Mouse (Mus musculus): ENCODE data around the gene Itgb1bp1. TPM values are rescaled to one million over a fixed set of nuclear protein-coding genes. Genes with fewer than 3 reads are reported as not detected.

The Itgb1bp1 gene
- total and polyA plus RNA-seq, 3 experiments, result 15.4 to 42.8 (median 19.8) TPM

GRCm38 (mm10) chr12:21204701-21205312, 81.3 kb downstream of the Itgb1bp1 start:
- Histone ChIP-seq H3K36me3 (replicated peaks) (no peaks in the 10 kb centered on the region), H3K4me3 (ENCODE audit: low read depth, low read length) (no peak overlapping the region), H3K4me1 (ENCODE audit: insufficient read depth, low read depth, low read length) (no peaks in the 10 kb centered on the region), H3K9me3 (replicated peaks) (peaks cover 13% of the 10 kb centered on the region), H3K27me3 (ENCODE audit: insufficient read depth, low read length) (no peaks in the 10 kb centered on the region)
- no peak for TF ChIP-seq GATA2 (IDR thresholded peaks at IDR 0.05; ENCODE audit: borderline replicate concordance, low read depth, low read length)
- no peak for TF ChIP-seq GATA1 (IDR thresholded peaks at IDR 0.05; ENCODE audit: borderline replicate concordance, low read length)
- no peak for TF ChIP-seq POLR2AphosphoS5 (IDR thresholded peaks at IDR 0.05; ENCODE audit: insufficient replicate concordance, low read depth, low read length)
- no peak for TF ChIP-seq CTCF (IDR thresholded peaks at IDR 0.05; ENCODE audit: low read depth, low read length)
- TF ChIP-seq TAL1 (conservative IDR thresholded peaks at IDR 0.05; ENCODE audit: low read depth, low read length), result no peak
- DNase-seq (ENCODE audit: low spot score) (no peak), ATAC-seq (ENCODE audit: extremely low read depth, insufficient number of reproducible peaks, low FRiP score, poor library complexity, severe bottlenecking) (no peak)

GRCm38 (mm10) chr12:21201485-21202269, 84.4 kb downstream of the Itgb1bp1 start:
- H3K4me3 ChIP-seq (ENCODE audit: low read depth, low read length), result no peak overlapping the region
- no peak for ATAC-seq (ENCODE audit: extremely low read depth, insufficient number of reproducible peaks, low FRiP score, poor library complexity, severe bottlenecking)
- H3K9me3 ChIP-seq (replicated peaks), result peaks cover 22% of the 10 kb centered on the region
- no peaks in the 10 kb centered on the region for H3K4me1 ChIP-seq (ENCODE audit: insufficient read depth, low read depth, low read length)
- TF ChIP-seq TAL1 (conservative IDR thresholded peaks at IDR 0.05; ENCODE audit: low read depth, low read length), result no peak
- no peak for TF ChIP-seq CTCF (IDR thresholded peaks at IDR 0.05; ENCODE audit: low read depth, low read length)
- no peak for TF ChIP-seq GATA1 (IDR thresholded peaks at IDR 0.05; ENCODE audit: borderline replicate concordance, low read length)
- no peak for TF ChIP-seq POLR2AphosphoS5 (IDR thresholded peaks at IDR 0.05; ENCODE audit: insufficient replicate concordance, low read depth, low read length)
- no peak for TF ChIP-seq GATA2 (IDR thresholded peaks at IDR 0.05; ENCODE audit: borderline replicate concordance, low read depth, low read length)
- H3K36me3 ChIP-seq (replicated peaks), result no peaks in the 10 kb centered on the region
- DNase-seq (ENCODE audit: low spot score), result no peak
- H3K27me3 ChIP-seq (ENCODE audit: insufficient read depth, low read length), result no peaks in the 10 kb centered on the region

GRCm38 (mm10) chr12:21200613-21201012, 85.5 kb downstream of the Itgb1bp1 start:
- ATAC-seq (ENCODE audit: extremely low read depth, insufficient number of reproducible peaks, low FRiP score, poor library complexity, severe bottlenecking) (no peak), DNase-seq (ENCODE audit: low spot score) (no peak)
- Histone ChIP-seq H3K4me1 (ENCODE audit: insufficient read depth, low read depth, low read length) (no peaks in the 10 kb centered on the region), H3K36me3 (replicated peaks) (no peaks in the 10 kb centered on the region), H3K4me3 (ENCODE audit: low read depth, low read length) (no peak overlapping the region), H3K9me3 (replicated peaks) (peaks cover 30% of the 10 kb centered on the region), H3K27me3 (ENCODE audit: insufficient read depth, low read length) (no peaks in the 10 kb centered on the region)
- TF ChIP-seq POLR2AphosphoS5 (IDR thresholded peaks at IDR 0.05; ENCODE audit: insufficient replicate concordance, low read depth, low read length), result no peak
- no peak for TF ChIP-seq GATA1 (IDR thresholded peaks at IDR 0.05; ENCODE audit: borderline replicate concordance, low read length)
- TF ChIP-seq CTCF (IDR thresholded peaks at IDR 0.05; ENCODE audit: low read depth, low read length), result no peak
- no peak for TF ChIP-seq TAL1 (conservative IDR thresholded peaks at IDR 0.05; ENCODE audit: low read depth, low read length)
- TF ChIP-seq GATA2 (IDR thresholded peaks at IDR 0.05; ENCODE audit: borderline replicate concordance, low read depth, low read length), result no peak

GRCm38 (mm10) chr12:21196420-21196819, 89.7 kb downstream of the Itgb1bp1 start:
- Histone ChIP-seq H3K9me3 (replicated peaks) (peaks cover 27% of the 10 kb centered on the region), H3K36me3 (replicated peaks) (no peaks in the 10 kb centered on the region), H3K4me3 (ENCODE audit: low read depth, low read length) (no peak overlapping the region), H3K27me3 (ENCODE audit: insufficient read depth, low read length) (no peaks in the 10 kb centered on the region), H3K4me1 (ENCODE audit: insufficient read depth, low read depth, low read length) (no peaks in the 10 kb centered on the region)
- DNase-seq (ENCODE audit: low spot score) (no peak), ATAC-seq (ENCODE audit: extremely low read depth, insufficient number of reproducible peaks, low FRiP score, poor library complexity, severe bottlenecking) (no peak)
- no peak for TF ChIP-seq GATA2 (IDR thresholded peaks at IDR 0.05; ENCODE audit: borderline replicate concordance, low read depth, low read length)
- TF ChIP-seq GATA1 (IDR thresholded peaks at IDR 0.05; ENCODE audit: borderline replicate concordance, low read length), result no peak
- no peak for TF ChIP-seq POLR2AphosphoS5 (IDR thresholded peaks at IDR 0.05; ENCODE audit: insufficient replicate concordance, low read depth, low read length)
- no peak for TF ChIP-seq CTCF (IDR thresholded peaks at IDR 0.05; ENCODE audit: low read depth, low read length)
- no peak for TF ChIP-seq TAL1 (conservative IDR thresholded peaks at IDR 0.05; ENCODE audit: low read depth, low read length)

GRCm38 (mm10) chr12:21195497-21195896, 90.6 kb downstream of the Itgb1bp1 start:
- Histone ChIP-seq H3K36me3 (replicated peaks) (no peaks in the 10 kb centered on the region), H3K9me3 (replicated peaks) (peaks cover 27% of the 10 kb centered on the region), H3K27me3 (ENCODE audit: insufficient read depth, low read length) (no peaks in the 10 kb centered on the region), H3K4me3 (ENCODE audit: low read depth, low read length) (no peak overlapping the region), H3K4me1 (ENCODE audit: insufficient read depth, low read depth, low read length) (no peaks in the 10 kb centered on the region)
- ATAC-seq (ENCODE audit: extremely low read depth, insufficient number of reproducible peaks, low FRiP score, poor library complexity, severe bottlenecking) (no peak), DNase-seq (ENCODE audit: low spot score) (no peak)
- TF ChIP-seq GATA1 (IDR thresholded peaks at IDR 0.05; ENCODE audit: borderline replicate concordance, low read length), result no peak
- TF ChIP-seq TAL1 (conservative IDR thresholded peaks at IDR 0.05; ENCODE audit: low read depth, low read length), result no peak
- TF ChIP-seq POLR2AphosphoS5 (IDR thresholded peaks at IDR 0.05; ENCODE audit: insufficient replicate concordance, low read depth, low read length), result no peak
- TF ChIP-seq CTCF (IDR thresholded peaks at IDR 0.05; ENCODE audit: low read depth, low read length), result no peak
- TF ChIP-seq GATA2 (IDR thresholded peaks at IDR 0.05; ENCODE audit: borderline replicate concordance, low read depth, low read length), result no peak

- Histone ChIP-seq H3K9me3 (replicated peaks) (peaks cover 24% of the 10 kb centered on the region), H3K27me3 (ENCODE audit: insufficient read depth, low read length) (no peaks in the 10 kb centered on the region)
- no peak for TF ChIP-seq POLR2AphosphoS5 (IDR thresholded peaks at IDR 0.05; ENCODE audit: insufficient replicate concordance, low read depth, low read length)
- TF ChIP-seq GATA1 (IDR thresholded peaks at IDR 0.05; ENCODE audit: borderline replicate concordance, low read length), result no peak
- no peak for TF ChIP-seq TAL1 (conservative IDR thresholded peaks at IDR 0.05; ENCODE audit: low read depth, low read length)
- no peak for TF ChIP-seq CTCF (IDR thresholded peaks at IDR 0.05; ENCODE audit: low read depth, low read length)
- no peak for TF ChIP-seq GATA2 (IDR thresholded peaks at IDR 0.05; ENCODE audit: borderline replicate concordance, low read depth, low read length)
Measured at GRCm38 (mm10) chr12:21191546-21191945, 94.5 kb downstream of the Itgb1bp1 start.

More at GRCm38 (mm10) chr12:21191546-21191945, 94.5 kb downstream of the Itgb1bp1 start:
- DNase-seq (ENCODE audit: low spot score), result no peak
- no peak overlapping the region for H3K4me3 ChIP-seq (ENCODE audit: low read depth, low read length)
- H3K4me1 ChIP-seq (ENCODE audit: insufficient read depth, low read depth, low read length), result no peaks in the 10 kb centered on the region
- H3K36me3 ChIP-seq (replicated peaks), result no peaks in the 10 kb centered on the region
- no peak for ATAC-seq (ENCODE audit: extremely low read depth, insufficient number of reproducible peaks, low FRiP score, poor library complexity, severe bottlenecking)

Other genes starting within 250 kb of the Itgb1bp1 start
- 165 and 172 TPM in 2 replicates for gene Cpsf3, start 893 bp downstream of the Itgb1bp1 start, total RNA-seq (2014; fragmentation: Nextera tagmentation)
- gene Cpsf3, start 893 bp downstream of the Itgb1bp1 start, total RNA-seq (2017), result 109 and 113 TPM in 2 replicates
- 7.6 and 10.1 TPM in 2 replicates for gene Cpsf3, start 893 bp downstream of the Itgb1bp1 start, polyA plus RNA-seq (2012)
- 27.8 and 35.7 TPM in 2 replicates for gene Iah1, start 30.1 kb upstream of the Itgb1bp1 start, total RNA-seq (2014; fragmentation: Nextera tagmentation)
- 49.5 and 62.6 TPM in 2 replicates for gene Iah1, start 30.1 kb upstream of the Itgb1bp1 start, total RNA-seq (2017)
- gene Iah1, start 30.1 kb upstream of the Itgb1bp1 start, polyA plus RNA-seq (2012), result 108 and 111 TPM in 2 replicates
- 21.1 and 38.2 TPM in 2 replicates for gene Adam17, start 87.3 kb upstream of the Itgb1bp1 start, total RNA-seq (2014; fragmentation: Nextera tagmentation)
- 37.7 and 43.1 TPM in 2 replicates for gene Adam17, start 87.3 kb upstream of the Itgb1bp1 start, total RNA-seq (2017)
- gene Adam17, start 87.3 kb upstream of the Itgb1bp1 start, polyA plus RNA-seq (2012), result 20.4 and 22.4 TPM in 2 replicates
- 157 and 164 TPM in 2 replicates for gene Ywhaq, start 131.4 kb upstream of the Itgb1bp1 start, total RNA-seq (2014; fragmentation: Nextera tagmentation)
- gene Ywhaq, start 131.4 kb upstream of the Itgb1bp1 start, total RNA-seq (2017), result 158 and 170 TPM in 2 replicates
- gene Ywhaq, start 131.4 kb upstream of the Itgb1bp1 start, polyA plus RNA-seq (2012), result 97.6 and 114 TPM in 2 replicates